26 mouse cellular contexts compared by ENCODE assay signal in genomic region chr15:23457401-23457800, GRCm38 (mm10).
DNase-seq lines count a peak whose midpoint lies in the region; ATAC-seq and TF ChIP-seq lines count a peak whose summit lies in the region.
"Had no signal": no experiment of that assay in that cellular context is flagged by ENCODE, and none has a peak within 500 bp of the region (broad histone marks: within the 10 kb centered on the region; RNA-seq: fewer than 3 reads in every experiment).

No protein-coding gene starts in this region.

- H3K4me3 ChIP-seq in forebrain, embryonic 14.5 days (ENCODE audit: low read depth, low read length): no peak overlapping the region
- no peak overlapping the region for H3K4me3 ChIP-seq in forebrain, embryonic 16.5 days (replicated peaks; ENCODE audit: low read length)
- H3K4me3 ChIP-seq in midbrain, postnatal 0 days (ENCODE audit: low read depth, low read length): no peak overlapping the region
- H3K4me3 ChIP-seq in midbrain, embryonic 15.5 days: no peak overlapping the region
- no peak overlapping the region for H3K4me3 ChIP-seq in stomach, postnatal 0 days (ENCODE audit: low read depth, low read length)
- H3K4me3 ChIP-seq: embryonic facial prominence, embryonic 10.5 days; forebrain, embryonic 10.5 days; heart, embryonic 12.5 days; hindbrain, embryonic 10.5 days; left cerebral cortex, adult 2 months; midbrain, embryonic 13.5 days had no signal

- no peak overlapping the region for H3K9ac ChIP-seq in forebrain, embryonic 14.5 days (ENCODE audit: low read length)
- H3K9ac ChIP-seq in forebrain, embryonic 16.5 days (replicated peaks; ENCODE audit: low read depth, low read length): no peak overlapping the region
- no peak overlapping the region for H3K9ac ChIP-seq in midbrain, postnatal 0 days (replicated peaks; ENCODE audit: low read length, poor library complexity, severe bottlenecking)
- H3K9ac ChIP-seq in midbrain, embryonic 15.5 days: no peak overlapping the region
- H3K9ac ChIP-seq in stomach, postnatal 0 days (ENCODE audit: low read length): no peak overlapping the region
- H3K9ac ChIP-seq: heart, embryonic 12.5 days; midbrain, embryonic 13.5 days had no signal

- no peaks in the 10 kb centered on the region for H3K36me3 ChIP-seq in forebrain, embryonic 14.5 days (ENCODE audit: control insufficient read depth, insufficient read depth, low read length)
- H3K36me3 ChIP-seq in forebrain, embryonic 16.5 days (ENCODE audit: control insufficient read depth, insufficient read depth): no peaks in the 10 kb centered on the region
- no peaks in the 10 kb centered on the region for H3K36me3 ChIP-seq in midbrain, postnatal 0 days (ENCODE audit: insufficient read depth, low read length)
- H3K36me3 ChIP-seq in midbrain, embryonic 15.5 days (replicated peaks): no peaks in the 10 kb centered on the region
- H3K36me3 ChIP-seq in stomach, postnatal 0 days (ENCODE audit: control insufficient read depth, insufficient read depth, low read length): no peaks in the 10 kb centered on the region
- H3K36me3 ChIP-seq: embryonic facial prominence, embryonic 10.5 days; forebrain, embryonic 10.5 days; heart, embryonic 12.5 days; hindbrain, embryonic 10.5 days; midbrain, embryonic 13.5 days had no signal

- peak; percentile 42; the same call in 1 of the 2 replicates for ATAC-seq in forebrain, embryonic 14.5 days
- no peak for ATAC-seq in forebrain, embryonic 16.5 days
- no peak for ATAC-seq in midbrain, postnatal 0 days (ENCODE audit: low FRiP score)
- no peak for ATAC-seq in midbrain, embryonic 15.5 days (replicated peaks)
- ATAC-seq in stomach, postnatal 0 days (ENCODE audit: low FRiP score, low TSS enrichment): no peak
- ATAC-seq: CD4-positive, CD25-positive, alpha-beta regulatory T cell, adult 4 months; inflammation-experienced regulatory T-cells, adult 6 months; lung, postnatal 0 days; midbrain, embryonic 13.5 days had no signal

- no peaks in the 10 kb centered on the region for H3K9me3 ChIP-seq in forebrain, embryonic 14.5 days (replicated peaks; ENCODE audit: control insufficient read depth, low read length)
- H3K9me3 ChIP-seq in forebrain, embryonic 16.5 days (ENCODE audit: control insufficient read depth, low read length): no peaks in the 10 kb centered on the region
- no peaks in the 10 kb centered on the region for H3K9me3 ChIP-seq in midbrain, postnatal 0 days (ENCODE audit: low read length)
- H3K9me3 ChIP-seq in midbrain, embryonic 15.5 days: no peaks in the 10 kb centered on the region
- no peaks in the 10 kb centered on the region for H3K9me3 ChIP-seq in stomach, postnatal 0 days (ENCODE audit: control insufficient read depth, low read length)
- H3K9me3 ChIP-seq: embryonic facial prominence, embryonic 10.5 days; forebrain, embryonic 10.5 days; heart, embryonic 12.5 days; hindbrain, embryonic 10.5 days; midbrain, embryonic 13.5 days had no signal

- H3K4me2 ChIP-seq in forebrain, embryonic 14.5 days (ENCODE audit: low read length): no peak overlapping the region
- no peak overlapping the region for H3K4me2 ChIP-seq in forebrain, embryonic 16.5 days (ENCODE audit: low read length)
- no peak overlapping the region for H3K4me2 ChIP-seq in midbrain, postnatal 0 days (ENCODE audit: low read depth, low read length, poor library complexity, severe bottlenecking)
- H3K4me2 ChIP-seq in midbrain, embryonic 15.5 days: no peak overlapping the region
- H3K4me2 ChIP-seq in stomach, postnatal 0 days (replicated peaks; ENCODE audit: low read depth): no peak overlapping the region
- H3K4me2 ChIP-seq: heart, embryonic 12.5 days; midbrain, embryonic 13.5 days had no signal

- TF ChIP-seq CTCF in midbrain, postnatal 0 days (IDR thresholded peaks at IDR 0.05): no peak
- TF ChIP-seq CTCF in stomach, postnatal 0 days (IDR thresholded peaks at IDR 0.05; ENCODE audit: low read depth): no peak

- 55% methylated on average over 3 of the region's 3 CpGs for WGBS in forebrain, embryonic 14.5 days
- WGBS in forebrain, embryonic 16.5 days: 40% methylated on average over 3 of the region's 3 CpGs
- WGBS in midbrain, postnatal 0 days: 68% methylated on average over 3 of the region's 3 CpGs
- WGBS in midbrain, embryonic 15.5 days: 62% methylated on average over 3 of the region's 3 CpGs
- 64% methylated on average over 3 of the region's 3 CpGs for WGBS in stomach, postnatal 0 days

- no peaks in the 10 kb centered on the region for H3K27me3 ChIP-seq in forebrain, embryonic 14.5 days (replicated peaks; ENCODE audit: control insufficient read depth, insufficient read depth, low read length)
- no peaks in the 10 kb centered on the region for H3K27me3 ChIP-seq in forebrain, embryonic 16.5 days (replicated peaks; ENCODE audit: control insufficient read depth, insufficient read depth, low read length)
- H3K27me3 ChIP-seq in midbrain, postnatal 0 days (ENCODE audit: insufficient read depth, low read length): no peaks in the 10 kb centered on the region
- H3K27me3 ChIP-seq in midbrain, embryonic 15.5 days (replicated peaks): no peaks in the 10 kb centered on the region
- no peaks in the 10 kb centered on the region for H3K27me3 ChIP-seq in stomach, postnatal 0 days (ENCODE audit: control insufficient read depth, insufficient read depth, low read length)
- H3K27me3 ChIP-seq: heart, embryonic 12.5 days; midbrain, embryonic 13.5 days had no signal

- no peak for TF ChIP-seq EP300 in stomach, postnatal 0 days (optimal IDR thresholded peaks at IDR 0.05)

- DNase-seq in forebrain, embryonic 14.5 days (ENCODE audit: low spot score): peak; percentile 57
- peak; percentile 65 for DNase-seq in midbrain, postnatal 0 days (ENCODE audit: low spot score)
- DNase-seq in cerebellum, postnatal 10 days: peak; percentile 86 to 90
- DNase-seq in stomach, postnatal 0 days (ENCODE audit: low spot score): no peak
- no peak for DNase-seq in layer of hippocampus, postnatal 14 days (ENCODE audit: low spot score in 2 of 2)
- DNase-seq: adrenal gland, postnatal 25 days; gastrocnemius, postnatal 25 days; heart, adult 18-20 months; heart, postnatal 10 days; kidney, adult 2 months; layer of hippocampus, adult 9-11 months; right cerebral cortex, adult 18-20 months; right cerebral cortex, postnatal 4 days; thymus, postnatal 36 days had no signal

- H3K27ac ChIP-seq in forebrain, embryonic 14.5 days (ENCODE audit: low read depth, low read length): no peak overlapping the region
- no peak overlapping the region for H3K27ac ChIP-seq in forebrain, embryonic 16.5 days (ENCODE audit: low read length)
- H3K27ac ChIP-seq in midbrain, postnatal 0 days (ENCODE audit: low read depth, low read length): no peak overlapping the region
- H3K27ac ChIP-seq in midbrain, embryonic 15.5 days: no peak overlapping the region
- no peak overlapping the region for H3K27ac ChIP-seq in stomach, postnatal 0 days (replicated peaks)
- H3K27ac ChIP-seq: embryonic facial prominence, embryonic 10.5 days; forebrain, embryonic 10.5 days; hindbrain, embryonic 10.5 days; kidney, postnatal 0 days; left cerebral cortex, adult 2 months; midbrain, embryonic 13.5 days had no signal

- H3K4me1 ChIP-seq in forebrain, embryonic 14.5 days (ENCODE audit: control insufficient read depth, insufficient read depth, low read length): no peaks in the 10 kb centered on the region
- 0 out of 2 replicates have a peak, but pooled peaks cover under 1% of the 10 kb centered on the region for H3K4me1 ChIP-seq in forebrain, embryonic 16.5 days (replicated peaks; ENCODE audit: control insufficient read depth, insufficient read depth, low read length)
- no peaks in the 10 kb centered on the region for H3K4me1 ChIP-seq in midbrain, postnatal 0 days (ENCODE audit: insufficient read depth, low read length)
- H3K4me1 ChIP-seq in midbrain, embryonic 15.5 days: peaks cover 1% of the 10 kb centered on the region
- H3K4me1 ChIP-seq in stomach, postnatal 0 days (replicated peaks; ENCODE audit: control insufficient read depth, insufficient read depth): no peaks in the 10 kb centered on the region
- H3K4me1 ChIP-seq: embryonic facial prominence, embryonic 10.5 days; forebrain, embryonic 10.5 days; hindbrain, embryonic 10.5 days had no signal

Comparison
In these comparisons a context has a peak if more than half of its experiments do, and no peak if none do; other contexts are left out.
1. DNase-seq: peak in forebrain, embryonic 14.5 days (single experiment), midbrain, postnatal 0 days (single experiment) and cerebellum, postnatal 10 days (2 of 2); none in stomach, postnatal 0 days (single experiment) and layer of hippocampus, postnatal 14 days (0 of 2).